Mouse (Mus musculus) right cerebral cortex, adult 18-20 months (tissue): ENCODE data around the gene Vmn1r58.
"Not testable (repeated sequence)": the region's sequence is repeated elsewhere in the genome, so short reads cannot be mapped to it uniquely, and the experiment has no call there.

Experiments used
- DNase-seq: peaks from one replicate; pipeline ENCODE4 v3.0.0; 2022; ENCODE audit warnings: mixed read lengths

Vmn1r58 gene

GRCm38 (mm10) chr7:5413296-5413695 lies at the start of gene Vmn1r58:
Gene Vmn1r58 (minus strand): TSS chr7:5413396.
- DNase-seq: not testable (repeated sequence)

DNA sequence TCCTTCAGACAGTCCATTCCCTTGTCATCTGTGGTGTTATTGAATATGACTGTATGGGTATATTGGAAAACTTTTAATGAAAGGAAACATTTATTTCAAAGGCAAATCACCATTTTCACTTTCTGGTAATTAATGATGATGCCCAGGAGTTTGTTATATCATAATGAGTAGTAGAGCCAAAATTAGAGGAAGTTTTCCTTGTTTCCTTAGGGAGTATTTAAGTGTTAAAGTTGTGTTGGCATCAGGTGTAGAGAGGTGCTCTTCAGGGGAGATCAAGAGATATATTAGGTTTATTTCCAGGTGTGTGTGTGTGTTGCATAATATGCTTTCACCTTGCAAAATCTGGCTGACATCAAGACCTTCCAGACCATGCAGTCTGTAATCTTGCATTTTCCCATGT lies 43.5 kb upstream of the Vmn1r58 start, which contains the start of gene Vmn1r59:
Gene Vmn1r59 (minus strand): TSS at position 101 of the 400 bp plus-strand sequence.
- no peak for DNase-seq

GRCm38 (mm10) chr7:5454011-5454410 lies 40.8 kb upstream of the Vmn1r58 start:
- not testable (repeated sequence) for DNase-seq

DNA sequence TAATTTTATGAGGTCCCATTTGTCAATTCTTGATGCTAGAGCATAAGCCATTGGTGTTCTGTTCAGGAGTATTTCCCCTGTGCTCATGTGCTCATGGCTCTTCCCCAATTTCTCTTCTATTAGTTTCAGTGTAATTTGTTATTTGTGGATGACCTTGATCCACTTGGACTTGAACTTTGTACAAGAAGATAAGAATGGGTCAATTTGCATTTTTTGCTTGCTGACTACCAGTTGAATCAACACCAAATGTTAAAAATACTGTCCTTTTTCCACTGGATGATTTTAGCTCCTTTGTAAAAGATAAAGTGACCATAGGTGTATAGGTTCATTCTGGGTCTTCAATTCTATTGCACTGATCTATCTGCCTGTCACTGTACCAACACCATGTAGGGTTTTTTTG lies 35.4 kb upstream of the Vmn1r58 start:
- DNase-seq: no peak

- DNase-seq: no peak
Measured at GRCm38 (mm10) chr7:5406201-5406600, 7.0 kb downstream of the Vmn1r58 start.

- DNase-seq: no peak
Measured at GRCm38 (mm10) chr7:5366724-5367123, 46.5 kb downstream of the Vmn1r58 start.

DNA sequence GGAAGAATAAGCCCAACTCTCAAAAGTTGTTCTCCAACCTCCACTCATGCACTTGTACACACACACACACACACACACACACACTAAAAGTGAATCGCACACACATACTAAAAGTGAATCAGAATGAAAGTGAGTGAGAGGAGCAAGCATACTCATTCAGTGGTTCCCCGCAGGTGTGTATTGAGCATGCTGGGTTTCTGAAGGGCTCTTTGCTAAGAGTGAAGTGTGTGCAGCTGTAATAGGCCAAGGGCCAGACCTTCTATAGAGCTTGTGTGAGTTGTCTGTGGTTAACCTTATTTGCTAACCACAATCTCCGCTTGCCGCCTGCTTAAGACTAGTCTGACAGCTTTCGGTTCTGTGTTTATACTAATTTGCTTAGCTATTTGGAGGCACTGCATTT lies 49.6 kb downstream of the Vmn1r58 start:
- no peak for DNase-seq
